Mouse (Mus musculus) ES-E14 (cell line): ENCODE results near the gene Skap1.

Source experiments
- CHD2 ChIP-seq: IDR thresholded peaks from 2 replicates; pipeline ENCODE4 v1.6.1; 2014; ENCODE audit warnings: mild to moderate bottlenecking, low read depth, low read length, inconsistent platforms
- ZNF384 ChIP-seq: IDR thresholded peaks from 2 replicates; pipeline ENCODE4 v1.6.1; 2012; ENCODE audit warnings: low read depth, low read length, inconsistent platforms

DNA sequence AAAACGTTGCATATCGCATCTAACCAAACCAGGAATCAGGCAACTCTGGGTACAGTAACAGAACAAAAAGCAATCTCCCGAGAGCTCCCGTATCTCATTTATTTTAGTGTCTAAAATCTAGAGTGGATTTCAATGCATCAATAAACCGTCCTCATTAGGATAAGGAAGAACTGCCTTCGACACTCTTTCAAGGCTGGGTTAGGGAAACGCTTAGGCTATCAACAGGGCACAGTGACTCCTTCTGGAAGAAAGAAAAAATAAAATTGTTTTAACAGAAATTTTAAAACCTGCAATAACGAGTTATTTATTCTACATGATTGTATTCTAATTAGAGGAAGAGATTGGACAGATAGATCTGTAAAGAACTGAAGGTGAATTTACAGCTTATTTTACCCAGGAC is 82.0 kb downstream of the Skap1 start:
- TF ChIP-seq CHD2 (no peak), ZNF384 (no peak)
